Mouse (Mus musculus) bone marrow, adult 2 months (tissue): Measurements from ENCODE around the gene Tff1. TPM values are rescaled to one million over a fixed set of nuclear protein-coding genes. Genes with fewer than 3 reads are reported as not detected.
A peak's percentile ranks its signal among the peaks of the same experiment; 100 is the strongest.

Experiments used
- H3K27ac ChIP-seq: fragments of 200-500 bp; 2 replicates; pipeline ENCODE4 v1.5.1; 2012; ENCODE audit warnings: low read depth, mild to moderate bottlenecking, control low read depth, inconsistent platforms, low read length; ENCODE audit not compliant: control insufficient read depth, poor library complexity, insufficient read depth
- H3K4me1 ChIP-seq: fragments of 200-500 bp; 2 replicates; pipeline ENCODE4 v1.6.1; 2011; ENCODE audit warnings: low read length; ENCODE audit not compliant: control insufficient read depth, insufficient read depth
- H3K4me3 ChIP-seq: fragments of 200-500 bp; replicated peaks from 2 replicates; pipeline ENCODE3; 2011; ENCODE audit warnings: mild to moderate bottlenecking, low read depth, low read length, control low read depth; ENCODE audit not compliant: control insufficient read depth
- CTCF ChIP-seq: fragments of 200-500 bp; IDR thresholded peaks from 2 replicates; pipeline ENCODE4 v1.5.1; 2011; ENCODE audit warnings: low read length, control low read depth; ENCODE audit not compliant: control insufficient read depth, insufficient read depth
- POLR2A ChIP-seq: fragments of 200-500 bp; IDR thresholded peaks from 2 replicates; pipeline ENCODE4 v1.6.1; 2011; ENCODE audit warnings: low read depth, mild to moderate bottlenecking, control low read depth, low read length, borderline replicate concordance; ENCODE audit not compliant: control insufficient read depth
- WGBS: fragments of 180-500 bp; shearing (Covaris S2); methylation state at CpG from one replicate; pipeline ENCODE4 v1.1.7; 2018; 5-methylcytosine and 5-hydroxymethylcytosine counted together
- polyA plus RNA-seq: library from polyadenylated mRNA; stranded (reverse); fragments of >200 nt; gene quantifications from 2 replicates; pipeline ENCODE4 v1.2.4, GENCODE M21; 2011; ENCODE audit warnings: low replicate concordance; ENCODE audit not compliant: missing spikeins, insufficient read depth, insufficient read length

Gene Tff1
- polyA plus RNA-seq, 1 experiment = not detected

DNA sequence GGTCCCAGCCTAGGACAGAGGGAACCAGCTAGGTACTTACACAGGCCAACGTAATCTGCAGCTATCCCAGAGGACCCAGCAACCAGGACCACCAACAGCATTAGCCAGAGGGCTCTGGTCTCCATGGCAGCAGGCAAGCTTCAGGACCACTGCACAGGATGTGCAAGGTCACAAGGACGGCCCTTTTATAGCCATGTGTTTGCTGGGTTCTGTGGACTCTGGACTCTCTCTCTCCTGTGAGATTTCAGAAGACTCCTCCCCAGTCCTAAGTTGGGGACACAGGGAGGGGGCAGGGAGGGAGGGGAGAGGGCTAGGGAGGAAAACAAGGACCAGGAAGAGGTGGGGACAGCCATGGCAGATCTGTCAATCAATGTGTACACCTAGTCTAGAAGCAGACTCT, 35.6 kb downstream of the Tff1 start, which contains the start of gene Tff3:
Gene Tff3 (minus strand): TSS at position 195 of the 400 bp plus-strand sequence.
- no peak within 1 kb of the TSS for H3K4me3 ChIP-seq
- no peak within 1 kb of the TSS for H3K27ac ChIP-seq
- TF ChIP-seq CTCF (no peak), POLR2A (no peak)
- no peaks in the 10 kb centered on the region for H3K4me1 ChIP-seq
- 60% methylated on average over 2 of the region's 2 CpGs for WGBS

DNA sequence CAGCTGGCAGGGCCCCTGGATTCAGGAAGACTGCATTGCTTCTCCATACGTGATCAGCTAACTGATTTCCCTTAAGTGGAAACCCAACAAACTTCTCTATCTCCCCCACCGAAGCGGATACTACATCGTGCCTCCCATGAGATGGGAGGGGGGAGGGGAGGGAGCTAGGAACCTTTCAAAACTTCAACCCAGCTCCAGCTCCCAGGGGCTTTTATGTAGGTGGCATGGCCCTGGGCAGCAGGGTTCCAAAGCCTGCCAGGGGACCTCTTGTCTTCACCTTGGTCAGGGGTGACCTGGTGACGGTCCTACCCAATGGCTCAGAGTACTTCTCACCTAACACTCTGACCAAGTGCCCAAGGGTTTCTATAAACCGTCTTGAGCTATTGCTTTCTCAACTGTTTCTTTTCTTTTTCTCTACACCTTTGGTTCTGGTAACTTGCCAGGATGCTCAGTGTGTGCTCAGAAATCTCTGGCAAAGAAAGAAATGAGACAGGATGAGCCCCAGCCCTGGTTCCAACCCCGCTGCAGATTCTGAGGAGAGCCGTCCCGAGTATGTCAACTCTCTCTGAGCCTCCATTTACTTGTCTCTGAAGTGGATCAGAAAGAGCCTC, 36.3 kb downstream of the Tff1 start:
- 76% methylated on average over 9 of the region's 9 CpGs for WGBS
- Histone ChIP-seq H3K4me3 (no peak overlapping the region), H3K4me1 (no peaks in the 10 kb centered on the region), H3K27ac (no peak overlapping the region)
- TF ChIP-seq CTCF (no peak), POLR2A (no peak)

DNA sequence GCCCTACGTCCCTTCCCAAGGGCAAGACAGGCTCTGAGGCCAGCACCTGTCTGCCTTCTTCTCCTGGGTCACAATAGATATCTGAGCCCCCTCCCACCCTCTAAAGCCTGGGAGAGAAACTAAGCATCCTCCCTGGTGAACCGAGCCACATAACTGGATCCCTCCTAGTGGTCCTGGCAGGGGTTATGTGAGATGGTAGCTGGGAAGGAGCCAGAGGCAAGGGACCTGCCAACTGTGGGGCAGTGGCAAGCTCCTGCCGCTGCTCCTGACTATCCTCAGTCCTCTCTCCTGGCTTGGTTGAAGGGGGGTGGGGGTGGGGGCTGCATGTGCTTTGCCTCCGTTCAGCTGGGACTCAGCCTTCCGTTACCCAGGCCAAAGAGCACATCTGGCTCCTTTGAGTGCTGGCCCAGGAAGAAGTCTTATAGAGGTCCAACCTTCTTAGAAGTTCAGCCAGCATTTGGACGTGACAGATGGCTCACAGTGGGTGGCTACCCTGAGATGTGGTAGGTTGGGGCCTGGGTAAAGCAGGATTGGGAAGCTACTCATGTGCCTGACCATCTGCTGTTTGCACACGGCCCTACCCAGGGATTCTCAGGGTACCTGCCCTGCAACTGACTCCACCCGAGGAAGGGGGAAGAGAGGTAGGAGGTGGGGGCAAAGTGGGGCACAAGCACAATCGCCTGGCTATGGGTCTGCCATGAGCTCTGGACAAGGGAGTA, 39.4 kb downstream of the Tff1 start:
- H3K4me3 ChIP-seq = no peak overlapping the region

DNA sequence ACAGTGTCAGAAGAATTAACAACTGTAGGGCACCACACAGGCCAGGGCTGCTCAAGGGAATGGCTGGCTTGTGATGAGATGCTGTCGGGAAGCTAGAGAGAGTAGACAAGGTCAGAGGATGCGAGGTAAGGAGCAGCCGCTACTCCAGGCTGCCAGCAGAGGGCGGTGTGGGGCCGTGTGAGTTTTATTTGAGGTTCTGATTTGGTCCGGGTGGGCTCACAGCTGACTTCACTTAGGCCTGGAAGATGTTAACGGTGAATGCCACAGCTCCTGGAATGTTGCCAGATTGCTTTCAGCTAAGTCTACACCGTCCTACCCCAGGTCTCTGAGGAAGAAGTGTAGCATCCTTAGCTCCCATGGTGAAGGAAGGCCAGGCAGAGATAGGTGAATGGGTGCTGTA, 43.1 kb downstream of the Tff1 start:
- TF ChIP-seq POLR2A = no peak
- peak; percentile 91 for TF ChIP-seq CTCF
- 4% methylated on average over 8 of the region's 8 CpGs for WGBS
- Histone ChIP-seq H3K4me1 (no peaks in the 10 kb centered on the region), H3K27ac (no peak overlapping the region), H3K4me3 (no peak overlapping the region)

More for the DNA sequence above, 39.4 kb downstream of the Tff1 start:
- 74% methylated on average over 9 of the region's 9 CpGs for WGBS
- no peak for TF ChIP-seq POLR2A
- TF ChIP-seq CTCF = no peak
- H3K4me1 ChIP-seq = no peaks in the 10 kb centered on the region
- no peak overlapping the region for H3K27ac ChIP-seq

DNA sequence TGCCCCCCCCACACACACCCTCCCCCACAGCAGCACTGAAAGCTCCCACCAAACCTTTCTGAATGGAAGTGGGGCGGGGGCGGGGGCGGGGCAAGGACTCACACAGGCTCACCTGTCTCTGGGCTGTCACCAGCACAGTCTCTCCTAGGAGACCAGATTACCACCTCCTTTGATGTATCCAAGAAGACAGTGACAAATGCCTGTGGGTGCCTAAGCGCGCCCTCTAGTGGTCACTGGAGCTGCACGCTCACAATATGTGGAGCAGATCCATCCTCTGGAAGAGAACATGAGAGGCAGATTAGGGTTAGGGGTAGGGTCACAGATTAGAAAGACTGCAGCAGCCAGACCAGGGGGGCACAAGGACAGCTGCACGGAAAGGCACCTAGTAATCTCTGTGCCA, 45.6 kb downstream of the Tff1 start:
- H3K27ac ChIP-seq = no peak overlapping the region
- WGBS = 7% methylated on average over 7 of the region's 7 CpGs
- TF ChIP-seq CTCF (peak; percentile 97), POLR2A (no peak)

DNA sequence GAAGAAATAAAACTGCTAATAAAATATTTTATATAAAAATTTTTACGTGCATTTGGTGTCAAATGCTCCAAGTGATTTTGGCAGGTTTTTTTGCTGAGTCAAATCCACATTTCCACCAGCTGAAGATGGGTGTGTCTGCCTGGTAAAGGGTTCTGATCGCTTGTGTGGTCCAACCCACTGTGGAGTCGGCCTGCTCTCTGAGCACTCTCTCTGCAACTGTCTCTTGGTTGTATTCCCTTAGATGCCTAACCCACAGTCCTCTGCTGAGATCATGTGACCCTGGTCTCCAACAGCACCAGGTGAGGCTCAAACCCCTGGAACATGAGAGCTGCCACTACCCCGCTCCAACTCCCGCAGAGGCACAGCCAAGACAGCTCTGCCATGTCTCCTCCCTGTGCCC, 47.1 kb downstream of the Tff1 start:
- WGBS = 82% methylated on average over 5 of the region's 5 CpGs

More for the DNA sequence above, 45.6 kb downstream of the Tff1 start:
- no peaks in the 10 kb centered on the region for H3K4me1 ChIP-seq
- H3K4me3 ChIP-seq = no peak overlapping the region

DNA sequence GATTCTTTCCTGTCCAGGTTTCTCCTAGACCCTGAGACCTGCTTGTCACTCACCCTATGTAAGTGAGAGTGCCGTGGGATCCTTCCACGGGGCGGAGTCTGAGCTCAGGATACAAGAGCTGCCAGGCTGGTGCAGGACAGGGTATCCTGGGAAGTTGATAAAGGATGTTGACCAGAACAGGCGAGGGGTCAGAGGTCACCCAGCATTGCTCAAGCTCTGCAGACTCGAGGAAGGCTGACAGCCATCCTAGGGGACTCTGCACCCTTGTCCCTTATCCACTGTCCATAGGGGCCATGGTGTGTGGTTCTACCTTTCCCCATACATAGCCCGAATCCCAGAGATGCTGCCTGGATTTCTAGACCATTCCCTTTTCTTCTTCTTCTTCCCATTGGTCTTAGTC, 49.0 kb downstream of the Tff1 start:
- H3K4me3 ChIP-seq = no peak overlapping the region
- no peaks in the 10 kb centered on the region for H3K4me1 ChIP-seq
- no peak overlapping the region for H3K27ac ChIP-seq
- WGBS = 80% methylated on average over 6 of the region's 6 CpGs
- TF ChIP-seq CTCF = no peak
- no peak for TF ChIP-seq POLR2A

More for the DNA sequence above, 47.1 kb downstream of the Tff1 start:
- Histone ChIP-seq H3K4me1 (no peaks in the 10 kb centered on the region), H3K4me3 (no peak overlapping the region), H3K27ac (no peak overlapping the region)
- TF ChIP-seq POLR2A (no peak), CTCF (no peak)

DNA sequence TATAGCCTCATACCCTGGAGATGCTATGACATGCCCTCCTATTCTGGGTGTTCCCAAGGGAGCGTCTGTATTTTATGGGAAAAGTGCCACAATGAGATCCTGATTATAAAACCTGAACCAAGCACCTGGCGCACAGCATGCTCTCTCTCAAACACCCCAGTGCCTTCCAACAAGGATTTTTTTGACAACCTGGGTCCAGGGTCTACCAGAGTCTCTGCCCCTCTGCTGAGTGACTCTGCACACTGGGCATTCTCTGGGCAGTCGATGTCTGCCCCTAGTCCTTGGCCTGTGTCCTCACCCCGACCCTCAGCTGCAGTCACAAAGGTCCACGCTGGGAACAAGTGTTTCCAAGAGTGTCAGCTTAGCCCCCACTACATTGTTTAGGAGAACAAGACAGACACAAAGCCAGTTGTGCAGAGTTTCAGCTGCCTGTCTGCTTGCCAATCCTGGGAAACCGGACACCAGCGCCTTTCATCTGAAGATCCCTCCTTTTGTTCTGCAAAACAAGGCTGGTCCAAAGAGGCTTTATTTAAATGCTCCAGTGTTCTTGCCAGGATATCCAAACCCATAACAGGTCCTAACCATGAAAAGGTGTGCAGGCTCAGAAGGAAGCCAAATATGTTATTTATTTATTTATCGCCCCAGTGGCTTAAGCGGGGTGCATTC, 51.8 kb downstream of the Tff1 start:
- TF ChIP-seq POLR2A = no peak
- WGBS = 88% methylated on average over 9 of the region's 9 CpGs

More for the DNA sequence above, 51.8 kb downstream of the Tff1 start:
- no peak overlapping the region for H3K27ac ChIP-seq
- H3K4me1 ChIP-seq = no peaks in the 10 kb centered on the region
- no peak overlapping the region for H3K4me3 ChIP-seq

Other genes with a start within 250 kb of the Tff1 start
- not detected in 2 replicates for gene Umodl1, start 210.6 kb downstream of the Tff1 start, polyA plus RNA-seq
- gene Abcg1, start 107.6 kb downstream of the Tff1 start, polyA plus RNA-seq = 5.2 and 10.4 TPM in 2 replicates
- gene Tff3, start 35.6 kb downstream of the Tff1 start, polyA plus RNA-seq = not detected in 2 replicates
- gene Tff2, start 21.0 kb downstream of the Tff1 start, polyA plus RNA-seq = not detected in 2 replicates
- 4.2 and 4.3 TPM in 2 replicates for gene Tmprss3, start 33.7 kb upstream of the Tff1 start, polyA plus RNA-seq
- gene Ubash3a, start 42.6 kb upstream of the Tff1 start, polyA plus RNA-seq = 7.3 and 13.0 TPM in 2 replicates
- 5.8 and 10.4 TPM in 2 replicates for gene Rsph1, start 112.1 kb upstream of the Tff1 start, polyA plus RNA-seq
- gene Slc37a1, start 121.5 kb upstream of the Tff1 start, polyA plus RNA-seq = 5.5 and 21.9 TPM in 2 replicates
- 1.3 and 2.9 TPM in 2 replicates for gene Pde9a, start 220.9 kb upstream of the Tff1 start, polyA plus RNA-seq